Mouse (Mus musculus): ENCODE data around the gene Trim12c.
"Not testable (repeated sequence)": the region's sequence is repeated elsewhere in the genome, so short reads cannot be mapped to it uniquely, and the experiment has no call there.

Gene Trim12c

DNA sequence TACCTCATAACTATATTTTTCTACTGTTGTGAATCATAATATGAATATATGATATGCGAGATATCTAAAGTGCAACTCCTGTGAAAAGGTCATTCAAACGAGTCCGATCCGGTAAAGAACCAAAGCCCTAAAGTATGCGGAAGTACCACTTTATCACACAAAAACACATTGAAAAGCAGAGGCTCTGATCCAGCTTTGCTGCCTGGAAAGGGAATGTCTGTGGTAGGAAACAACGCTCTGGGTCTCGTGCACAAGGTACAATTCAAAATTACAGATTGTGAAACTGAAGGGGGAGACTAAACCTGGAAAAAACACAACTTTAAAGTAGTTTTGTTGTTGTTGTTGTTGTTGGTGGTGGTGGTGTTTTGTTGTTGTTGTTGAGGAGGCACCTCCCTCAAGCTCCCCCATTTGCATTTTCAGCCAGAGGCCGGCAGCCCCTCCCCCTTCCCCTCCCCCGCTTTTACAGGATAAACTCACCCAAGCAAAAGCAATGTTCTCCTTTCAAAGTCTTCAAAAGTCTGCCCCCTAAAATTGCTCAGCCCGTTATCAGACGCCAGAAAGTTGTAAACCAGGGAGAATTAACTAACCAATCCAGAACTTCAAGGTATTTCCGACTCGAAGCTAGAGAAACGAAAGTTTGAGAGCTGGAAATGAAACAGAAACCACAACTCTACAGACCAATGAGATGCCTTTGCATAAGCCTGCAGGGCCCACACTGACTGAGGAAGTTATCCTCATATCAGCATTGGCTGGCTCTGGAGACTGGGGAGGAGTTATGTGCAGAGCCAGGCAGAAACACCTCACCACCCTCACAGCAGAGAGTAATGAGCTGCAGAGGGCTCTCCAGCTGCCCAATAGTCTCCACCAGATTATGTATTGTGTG is at the start of gene Trim12c:
Gene Trim12c (minus strand): TSS at position 646 of the 883 bp plus-strand sequence.
- peak; percentile 90 for ATAC-seq (ENCODE audit: low TSS enrichment)

DNA sequence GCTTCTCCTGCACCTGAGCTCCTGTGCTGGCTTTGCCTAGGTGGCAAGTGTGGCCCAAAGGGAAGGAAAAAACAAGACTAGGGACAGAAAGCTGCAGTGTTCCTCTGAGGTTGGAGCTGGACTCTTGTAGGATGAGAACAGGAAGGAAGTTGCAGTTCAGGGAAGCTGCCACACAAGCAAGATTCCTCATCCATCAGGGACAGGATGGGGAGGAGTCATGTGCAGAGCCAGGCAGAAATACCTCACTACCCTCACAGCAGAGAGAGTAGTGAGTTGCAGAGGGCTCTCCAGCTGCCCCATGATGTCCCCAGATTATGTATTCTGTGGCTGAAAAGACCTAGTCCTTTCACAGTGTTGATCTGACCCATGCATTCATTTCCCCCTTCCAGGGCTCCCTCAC is 48.0 kb upstream of the Trim12c start:
- ATAC-seq (ENCODE audit: low TSS enrichment) = no peak

DNA sequence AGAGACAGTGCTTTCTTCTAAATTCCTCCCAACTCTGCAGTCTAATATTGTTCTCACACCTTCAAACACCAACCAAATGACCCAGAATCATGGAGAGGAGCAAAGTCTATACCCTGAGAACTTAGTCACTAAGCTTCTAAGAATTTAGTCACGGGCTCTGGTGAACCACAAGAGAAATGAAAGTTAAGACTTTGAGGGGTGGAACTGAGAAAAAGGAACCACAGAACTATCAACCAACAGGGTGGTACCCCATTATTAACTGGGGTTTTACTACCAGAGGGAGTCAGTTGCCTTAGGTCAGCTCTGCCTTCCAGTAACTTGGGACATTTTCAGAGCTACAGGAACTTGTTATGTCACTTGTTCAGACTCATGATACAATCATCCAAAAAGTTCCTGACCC is 47.5 kb upstream of the Trim12c start, which contains the start of gene Trim30c:
Gene Trim30c (minus strand): TSS at position 140 of the 400 bp plus-strand sequence.
- no peak for ATAC-seq (ENCODE audit: low TSS enrichment)

DNA sequence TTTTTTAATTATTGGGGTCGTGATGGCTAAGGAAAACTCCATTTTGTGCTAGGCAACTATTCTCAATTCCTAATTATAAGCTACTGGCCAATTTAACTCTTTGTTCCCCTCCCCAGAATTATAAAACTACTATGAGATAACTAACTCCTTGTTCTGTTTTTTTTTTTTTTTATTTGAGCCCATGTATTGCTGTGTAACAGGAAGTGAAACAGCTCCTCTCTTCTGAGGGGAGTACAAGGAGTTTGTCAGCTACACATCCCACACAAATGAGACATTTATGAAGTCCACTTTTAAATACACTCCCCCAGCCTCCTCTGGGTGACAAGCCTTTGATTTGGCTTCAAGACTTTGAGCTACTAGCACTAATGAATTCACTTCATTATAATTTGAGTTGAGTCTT is 45.3 kb upstream of the Trim12c start:
- ATAC-seq (ENCODE audit: low TSS enrichment) = no peak

DNA sequence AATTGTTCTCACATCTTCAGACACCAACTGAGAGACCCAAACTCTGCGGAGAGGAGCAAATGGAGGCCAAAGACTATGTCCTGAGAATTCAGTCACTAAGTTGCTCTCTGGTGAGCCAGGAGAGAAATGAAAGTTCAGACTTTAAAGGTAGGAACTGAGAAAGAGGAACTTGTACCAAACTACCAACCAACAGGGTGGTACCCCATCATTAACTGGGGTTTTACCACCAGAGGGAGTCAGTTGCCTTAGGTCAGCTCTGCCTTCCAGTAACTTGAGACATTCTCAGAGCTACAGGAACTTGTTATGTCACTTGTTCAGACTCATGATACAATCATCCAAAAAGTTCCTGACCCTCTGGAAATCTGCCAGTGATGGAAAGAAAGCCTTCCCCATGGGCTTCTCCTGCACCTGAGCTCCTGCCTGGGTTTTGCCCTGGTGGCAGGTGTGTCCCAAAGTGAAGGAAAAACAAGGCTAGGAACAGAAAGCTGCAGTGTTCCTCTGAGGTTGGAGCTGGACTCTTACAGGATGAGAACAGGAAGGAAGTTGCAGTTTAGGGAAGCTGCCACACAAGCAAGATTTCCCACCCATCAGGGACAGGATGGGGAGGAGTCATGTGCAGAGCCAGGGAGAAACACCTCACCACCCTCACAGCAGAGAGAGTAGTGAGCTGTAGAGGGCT is 16.7 kb upstream of the Trim12c start, which contains the start of gene Trim30b:
Gene Trim30b (minus strand): TSS at position 149 of the 679 bp plus-strand sequence.
- no peak for ATAC-seq (ENCODE audit: low TSS enrichment)

DNA sequence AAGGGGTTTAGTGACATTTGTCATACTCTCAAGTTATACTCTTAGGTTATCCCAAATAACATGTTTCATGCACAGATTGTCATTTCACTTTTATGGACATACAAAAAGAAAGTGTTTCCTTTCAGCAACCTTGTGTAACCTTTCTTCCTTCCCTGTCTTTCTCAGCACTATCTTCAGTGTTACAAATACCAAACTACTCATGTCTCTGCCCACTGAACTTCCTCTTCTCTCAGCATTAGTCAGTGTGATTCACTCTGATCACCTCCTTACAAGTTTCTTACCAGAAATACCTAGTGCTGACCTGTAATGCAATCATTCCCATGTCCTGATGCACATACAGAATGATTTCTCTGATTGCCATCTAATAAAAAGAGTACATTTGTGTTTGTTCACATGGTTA is 13.2 kb upstream of the Trim12c start:
- ATAC-seq (ENCODE audit: low TSS enrichment) = no peak

DNA sequence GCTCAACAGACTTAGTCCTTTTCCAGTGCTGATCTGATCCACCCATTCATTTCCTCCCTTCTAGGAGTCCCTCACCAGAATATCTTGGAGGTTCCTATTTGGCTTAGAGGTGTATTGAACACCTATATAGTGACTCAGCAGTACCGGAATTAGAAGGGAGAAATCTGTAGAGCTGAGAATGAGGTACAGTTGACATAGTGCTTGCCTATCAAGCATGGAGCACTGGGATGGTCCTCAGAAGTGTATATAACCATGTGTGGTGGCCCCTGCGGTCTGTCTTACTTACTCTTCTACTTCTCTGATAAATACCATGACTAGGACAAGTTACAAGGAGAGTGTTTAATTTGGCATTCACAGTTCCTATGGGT is 422 bp upstream of the Trim12c start:
- no peak for ATAC-seq (ENCODE audit: low TSS enrichment)

DNA sequence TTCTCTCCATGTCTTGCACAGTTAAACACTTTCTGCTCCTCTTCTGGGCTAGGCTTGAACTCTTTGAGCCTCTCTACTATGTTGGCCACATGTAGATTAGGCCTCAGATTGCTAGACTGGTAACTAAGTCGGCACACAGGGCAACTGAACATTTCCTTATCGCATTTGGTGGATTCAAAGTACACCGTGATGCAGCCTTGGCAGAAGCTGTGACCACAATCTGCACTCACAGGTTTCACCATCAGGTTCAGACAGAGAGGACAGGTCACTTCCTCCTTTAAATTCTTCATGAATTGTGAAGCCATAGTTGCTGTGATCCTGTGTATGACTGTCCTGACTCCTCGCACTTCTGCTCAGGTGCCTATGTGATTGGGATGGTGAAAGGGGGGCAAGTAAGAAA is 5.1 kb downstream of the Trim12c start:
- ATAC-seq (ENCODE audit: low TSS enrichment) = not testable (repeated sequence)

DNA sequence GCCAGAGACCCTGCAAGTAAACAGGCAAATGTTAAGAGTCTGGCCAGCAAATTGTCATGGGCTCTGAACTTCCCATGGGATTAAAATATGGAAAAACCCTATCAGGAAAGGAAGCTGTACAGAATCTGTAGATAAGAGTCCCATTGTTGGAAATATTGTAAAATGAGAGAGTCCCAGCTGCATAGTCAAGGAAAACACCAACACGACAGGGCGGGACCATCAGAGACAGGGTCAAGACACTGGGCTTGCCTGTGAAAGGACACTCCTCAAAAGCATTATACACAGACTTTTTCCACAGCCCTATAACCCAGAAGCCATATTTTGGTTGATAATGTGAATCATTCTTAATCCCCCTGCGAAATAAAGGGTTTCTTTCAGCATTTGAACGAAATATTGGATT is 12.4 kb downstream of the Trim12c start:
- not testable (repeated sequence) for ATAC-seq (ENCODE audit: low TSS enrichment)

DNA sequence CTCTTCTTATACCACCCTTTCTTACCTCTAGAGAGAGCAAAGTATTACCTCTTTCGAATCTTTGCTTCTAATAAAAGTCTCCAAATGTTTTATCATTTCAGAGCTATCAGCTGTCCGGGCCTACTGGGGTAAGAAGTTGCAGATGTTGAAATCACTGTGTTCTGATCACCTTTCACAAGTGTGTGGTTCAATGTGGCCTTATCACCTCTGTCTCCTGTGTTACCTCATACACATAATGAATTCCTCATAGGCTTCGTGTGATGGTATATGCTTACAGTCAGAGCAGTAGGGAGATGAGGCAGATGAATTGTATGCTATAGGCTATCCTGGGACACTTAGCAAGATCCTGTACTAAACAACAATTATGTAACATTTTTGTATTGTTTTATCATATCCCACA is 17.6 kb downstream of the Trim12c start:
- ATAC-seq (ENCODE audit: low TSS enrichment) = not testable (repeated sequence)

DNA sequence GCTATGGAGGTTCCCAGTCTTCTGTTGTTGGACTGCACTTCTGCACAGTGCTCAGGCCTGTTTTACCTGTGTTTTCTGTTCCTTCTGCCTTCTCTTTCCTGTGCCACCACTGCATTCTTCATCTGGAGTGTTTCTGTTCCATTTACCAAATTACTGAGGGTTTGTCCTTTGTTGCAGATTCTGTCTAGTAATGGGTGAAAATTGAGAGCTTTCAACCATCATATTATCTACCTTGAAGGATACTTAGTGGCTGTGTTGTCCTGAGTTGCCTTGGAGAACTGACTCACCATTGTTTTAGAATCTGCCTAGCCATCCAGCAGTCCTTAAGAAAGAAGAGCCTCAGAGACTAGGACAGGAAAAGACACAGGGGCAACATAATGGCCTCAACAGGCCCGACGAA is 24.0 kb downstream of the Trim12c start, which contains the start of gene Trim34b:
Gene Trim34b (plus strand): TSS at position 301 of the 400 bp plus-strand sequence.
- not testable (repeated sequence) for ATAC-seq (ENCODE audit: low TSS enrichment)

DNA sequence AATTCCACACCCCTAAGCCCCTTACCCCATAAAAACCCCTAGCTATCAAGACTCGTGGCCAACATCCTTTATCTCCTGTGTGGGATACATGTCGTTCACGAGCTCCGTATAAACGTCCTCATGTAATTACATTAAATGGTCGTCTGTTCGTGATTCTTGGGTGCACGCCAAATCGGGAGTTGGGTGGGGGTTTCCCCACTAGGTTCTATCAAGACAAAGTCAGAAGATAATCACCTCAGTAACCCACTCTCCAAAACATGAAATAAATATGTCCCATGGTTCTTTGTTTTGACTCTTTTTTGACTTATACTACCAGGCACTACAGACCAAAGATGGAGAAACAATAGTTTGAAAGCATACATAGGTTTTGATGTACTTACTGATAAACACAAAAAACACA is 31.1 kb downstream of the Trim12c start:
- no peak for ATAC-seq (ENCODE audit: low TSS enrichment)

DNA sequence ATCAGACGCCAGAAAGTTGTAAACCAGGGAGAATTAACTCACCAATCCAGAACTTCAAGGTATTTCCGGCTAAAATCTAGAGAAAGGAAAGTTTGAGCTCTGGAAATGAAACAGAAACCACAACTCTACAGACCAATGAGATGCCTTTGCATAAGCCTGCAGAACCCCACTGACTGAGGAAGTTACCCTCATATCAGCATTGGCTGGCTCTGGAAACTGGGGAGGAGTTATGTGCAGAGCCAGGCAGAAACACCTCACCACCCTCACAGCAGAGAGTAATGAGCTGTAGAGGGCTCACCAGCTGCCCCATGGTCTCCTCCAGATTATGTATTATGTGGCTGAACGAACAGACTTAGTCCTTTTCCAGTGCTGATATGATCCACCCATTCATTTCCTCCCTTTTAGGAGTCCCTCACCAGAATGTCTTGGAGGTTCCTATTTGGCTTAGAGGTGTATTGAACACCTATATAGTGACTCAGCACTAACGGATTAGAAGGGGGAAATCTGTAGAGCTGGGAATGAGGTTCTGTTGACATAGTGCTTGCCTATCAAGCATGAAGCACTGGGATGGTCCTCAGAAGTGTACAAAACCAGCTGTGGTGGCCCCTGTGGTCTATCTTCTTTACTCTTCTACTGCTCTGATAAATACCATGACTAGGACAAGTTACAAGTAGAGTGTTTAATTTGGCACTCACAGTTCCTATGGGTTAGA is 37.6 kb downstream of the Trim12c start, which contains the start of gene Trim12a:
Gene Trim12a (minus strand): TSS at position 98 of the 712 bp plus-strand sequence.
- ATAC-seq (ENCODE audit: low TSS enrichment) = 0 out of 2 replicates have a peak, but pooled peaks have one; percentile 47

DNA sequence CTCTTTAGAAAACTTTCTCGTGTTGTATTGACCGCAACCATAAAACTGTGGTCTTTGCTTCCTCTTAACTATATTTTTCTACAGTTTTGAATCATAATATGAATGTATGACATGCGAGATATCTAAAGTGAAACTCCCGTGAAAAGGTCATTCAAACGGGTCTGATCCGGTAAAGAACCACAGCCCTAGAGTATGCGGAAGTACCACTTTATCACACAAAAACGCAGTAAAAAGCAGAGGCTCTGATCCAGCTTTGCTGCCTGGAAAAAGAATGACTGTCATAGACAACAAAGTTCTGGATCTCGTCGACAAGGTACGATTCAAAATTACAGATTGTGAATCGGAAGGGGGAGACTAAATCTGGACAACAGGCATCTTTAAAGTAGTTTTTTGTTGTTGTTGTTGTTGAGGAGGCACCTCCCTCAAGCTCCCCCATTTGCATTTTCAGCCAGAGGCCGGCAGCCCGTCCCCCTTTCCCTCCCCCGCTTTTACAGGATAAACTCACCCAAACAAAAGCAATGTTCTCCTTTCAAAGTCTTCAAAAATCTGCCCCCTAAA is 38.3 kb downstream of the Trim12c start:
- ATAC-seq (ENCODE audit: low TSS enrichment) = no peak

DNA sequence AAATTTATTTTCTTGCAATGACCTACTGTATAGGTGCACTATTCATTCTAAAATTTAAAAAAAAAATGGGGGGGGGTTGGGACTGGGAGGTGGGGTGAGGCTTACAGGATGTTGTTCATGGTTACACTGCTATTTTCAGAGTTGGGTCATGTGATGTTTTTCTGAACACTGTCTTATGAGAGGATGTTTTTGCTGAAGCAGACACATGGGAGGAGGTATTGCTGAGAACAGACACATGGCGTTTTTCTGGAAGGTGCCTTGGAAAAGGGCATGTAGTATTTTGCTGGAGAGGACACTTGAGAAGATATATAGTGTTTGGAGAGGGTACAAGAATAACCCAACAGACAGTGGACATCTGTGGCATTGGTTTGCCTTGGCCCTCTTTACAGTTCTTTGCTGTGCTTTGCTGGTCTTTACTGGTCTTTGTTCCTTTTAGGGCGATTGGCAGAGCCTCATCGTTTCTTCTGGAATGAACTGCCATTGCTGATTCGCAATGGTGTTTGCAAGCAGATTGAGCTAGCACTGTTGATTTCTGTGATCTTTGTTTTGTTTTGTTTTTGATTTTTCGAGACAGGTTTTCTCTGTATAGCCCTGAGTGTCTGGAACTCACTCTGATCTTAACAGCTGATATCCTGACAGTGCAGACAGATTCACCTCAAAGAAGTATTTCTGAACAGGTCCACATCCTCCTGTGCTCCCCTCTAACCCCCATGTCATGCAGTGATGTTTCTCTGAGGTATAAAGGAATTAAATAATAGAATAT is 61.3 kb downstream of the Trim12c start:
- ATAC-seq (ENCODE audit: low TSS enrichment) = no peak

DNA sequence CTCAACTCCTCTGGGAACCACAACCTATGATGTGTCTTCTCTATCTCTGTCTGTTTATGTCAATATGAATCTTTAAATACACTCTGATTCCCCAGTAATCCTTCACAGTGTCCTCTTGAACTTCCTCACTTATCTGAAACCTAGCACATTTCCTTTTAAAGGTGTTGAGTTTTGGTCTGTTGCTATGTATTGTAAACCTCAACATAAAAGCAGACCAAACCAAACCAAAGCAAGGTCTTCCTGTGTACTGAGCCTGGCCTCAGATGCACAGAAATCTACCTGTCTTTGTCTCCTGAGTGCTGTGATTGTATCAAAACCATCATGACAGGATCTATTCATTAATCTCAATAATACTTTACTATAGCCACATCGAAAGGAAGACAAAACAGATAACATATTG is 62.5 kb downstream of the Trim12c start:
- ATAC-seq (ENCODE audit: low TSS enrichment) = no peak

Data from frontal cortex, adult (tissue).